Mouse (Mus musculus) embryonic facial prominence, embryonic 12.5 days (tissue): ENCODE data around the gene 1700037C18Rik. TPM values are rescaled to one million over a fixed set of nuclear protein-coding genes. Genes with fewer than 3 reads are reported as not detected.

Experiments
- microRNA-seq: library from miRNA; unstranded; fragments of <30 nt; microRNA quantifications from one replicate; pipeline ENCODE4, GENCODE M21; 2017
- polyA plus RNA-seq: library from polyadenylated mRNA; unstranded; fragments of >200 nt; fragmentation: Nextera tagmentation; extraction: Ambion mirVana; gene quantifications from 2 replicates; pipeline ENCODE4 v1.2.1, GENCODE M21; 2016

Gene 1700037C18Rik
- polyA plus RNA-seq, 1 experiment from 2014 or later, result 8.8 TPM

Small RNA genes within 50 kb of the gene (microRNA-seq; reads per million reads assigned to microRNA genes)
- not detected for gene Gm23493

Other genes with a start within 250 kb of the 1700037C18Rik start
- not detected in 2 replicates for gene Mefv, start 190.6 kb downstream of the 1700037C18Rik start, polyA plus RNA-seq
- 57.6 and 62.8 TPM in 2 replicates for gene Zfp263, start 164.6 kb downstream of the 1700037C18Rik start, polyA plus RNA-seq
- gene Olfr15, start 77.8 kb downstream of the 1700037C18Rik start, polyA plus RNA-seq, result 0.42 and 0.59 TPM in 2 replicates
- gene Zfp174, start 61.4 kb downstream of the 1700037C18Rik start, polyA plus RNA-seq, result 1.7 and 1.9 TPM in 2 replicates
- gene Naa60, start 36.3 kb downstream of the 1700037C18Rik start, polyA plus RNA-seq, result 56.6 and 58.3 TPM in 2 replicates
- 6.1 and 8.3 TPM in 2 replicates for gene Zfp597, start 24.1 kb downstream of the 1700037C18Rik start, polyA plus RNA-seq
- 2.1 and 2.3 TPM in 2 replicates for gene Gm20695, start 24.0 kb downstream of the 1700037C18Rik start, polyA plus RNA-seq
- 32.6 and 33.1 TPM in 2 replicates for gene Cluap1, start 112 bp upstream of the 1700037C18Rik start, polyA plus RNA-seq
- 0.79 and 0.99 TPM in 2 replicates for gene Nlrc3, start 67.9 kb upstream of the 1700037C18Rik start, polyA plus RNA-seq
- 25.0 and 26.9 TPM in 2 replicates for gene Slx4, start 95.1 kb upstream of the 1700037C18Rik start, polyA plus RNA-seq
- 6.1 and 6.9 TPM in 2 replicates for gene Dnase1, start 128.3 kb upstream of the 1700037C18Rik start, polyA plus RNA-seq
- gene Trap1, start 169.1 kb upstream of the 1700037C18Rik start, polyA plus RNA-seq, result 77.9 and 83.8 TPM in 2 replicates